ENCODE assay signal across 8 mouse cellular contexts in genomic region chr4:97871770-97872439, GRCm38 (mm10).
DNase-seq lines count a peak whose midpoint lies in the region; ATAC-seq and TF ChIP-seq lines count a peak whose summit lies in the region.

No protein-coding gene starts in this region.

- 0 out of 2 replicates have a peak overlapping the region, but pooled peaks have one; percentile 15 for H3K27ac ChIP-seq in heart, embryonic 11.5 days (ENCODE audit: low read depth, low read length)
- H3K27ac ChIP-seq in forebrain, postnatal 0 days (ENCODE audit: low read depth, low read length), result no peak overlapping the region
- peak overlapping the region; percentile 68 for H3K27ac ChIP-seq in lung, postnatal 0 days (ENCODE audit: low read length)

- H3K27me3 ChIP-seq in heart, embryonic 11.5 days (ENCODE audit: control insufficient read depth, insufficient read depth, low read length), result no peaks in the 10 kb centered on the region
- H3K27me3 ChIP-seq in forebrain, postnatal 0 days (ENCODE audit: insufficient read depth, low read length), result no peaks in the 10 kb centered on the region
- H3K27me3 ChIP-seq in lung, postnatal 0 days (replicated peaks; ENCODE audit: insufficient read depth, low read length), result no peaks in the 10 kb centered on the region

- no peak overlapping the region for H3K9ac ChIP-seq in heart, embryonic 11.5 days (ENCODE audit: low read depth, low read length)
- H3K9ac ChIP-seq in forebrain, postnatal 0 days, result no peak overlapping the region
- 0 out of 2 replicates have a peak overlapping the region, but pooled peaks have one; percentile 2 for H3K9ac ChIP-seq in lung, postnatal 0 days (replicated peaks; ENCODE audit: low read depth)

- TF ChIP-seq CTCF in forebrain, postnatal 0 days (IDR thresholded peaks at IDR 0.05; ENCODE audit: low read depth), result no peak
- no peak for TF ChIP-seq CTCF in lung, postnatal 0 days (IDR thresholded peaks at IDR 0.05)

- H3K4me3 ChIP-seq in heart, embryonic 11.5 days (ENCODE audit: low read depth, low read length), result no peak overlapping the region
- H3K4me3 ChIP-seq in forebrain, postnatal 0 days (ENCODE audit: low read depth, low read length), result no peak overlapping the region
- H3K4me3 ChIP-seq in lung, postnatal 0 days (ENCODE audit: low read depth, low read length), result no peak overlapping the region

- no peaks in the 10 kb centered on the region for H3K36me3 ChIP-seq in heart, embryonic 11.5 days (ENCODE audit: control insufficient read depth, insufficient read depth, low read length)
- no peaks in the 10 kb centered on the region for H3K36me3 ChIP-seq in forebrain, postnatal 0 days (ENCODE audit: insufficient read depth)
- no peaks in the 10 kb centered on the region for H3K36me3 ChIP-seq in lung, postnatal 0 days (ENCODE audit: insufficient read depth, low read length)

- H3K4me2 ChIP-seq in heart, embryonic 11.5 days, result no peak overlapping the region
- H3K4me2 ChIP-seq in forebrain, postnatal 0 days (ENCODE audit: low read depth), result no peak overlapping the region
- 0 out of 2 replicates have a peak overlapping the region, but pooled peaks have one; percentile 12 for H3K4me2 ChIP-seq in lung, postnatal 0 days (replicated peaks; ENCODE audit: low read depth, low read length)

- H3K4me1 ChIP-seq in heart, embryonic 11.5 days (ENCODE audit: control insufficient read depth, insufficient read depth, low read length), result peaks cover 20% of the 10 kb centered on the region
- peaks cover 25% of the 10 kb centered on the region; the same call in 1 of the 2 replicates for H3K4me1 ChIP-seq in forebrain, postnatal 0 days (ENCODE audit: insufficient read depth)
- H3K4me1 ChIP-seq in lung, postnatal 0 days (ENCODE audit: insufficient read depth, low read depth, low read length), result peaks cover 34% of the 10 kb centered on the region; the same call in 1 of the 2 replicates

- no peaks in the 10 kb centered on the region for H3K9me3 ChIP-seq in heart, embryonic 11.5 days (replicated peaks; ENCODE audit: control insufficient read depth, low read length)
- no peaks in the 10 kb centered on the region for H3K9me3 ChIP-seq in forebrain, postnatal 0 days (ENCODE audit: low read length)
- H3K9me3 ChIP-seq in lung, postnatal 0 days (ENCODE audit: low read length), result no peaks in the 10 kb centered on the region

- peak; percentile 86 for TF ChIP-seq EP300 in lung, postnatal 0 days (IDR thresholded peaks at IDR 0.05)

- 62% methylated on average over 9 of the region's 9 CpGs for WGBS in heart, embryonic 11.5 days (ENCODE audit: insufficient replicate concordance)
- WGBS in forebrain, postnatal 0 days, result 19% methylated on average over 9 of the region's 9 CpGs
- 41% methylated on average over 9 of the region's 9 CpGs for WGBS in lung, postnatal 0 days

- no peak for DNase-seq in heart, adult 8-10 months (ENCODE audit: low spot score)
- peak; percentile 36 for DNase-seq in forebrain, postnatal 0 days
- DNase-seq in lung, postnatal 0 days (ENCODE audit: low spot score), result peak; percentile 78
- DNase-seq in urinary bladder, adult 18-20 months (ENCODE audit: low spot score in 2 of 2), result no peak
- no peak for DNase-seq in right cerebral cortex, postnatal 10 days (ENCODE audit: low spot score in 2 of 2)
- DNase-seq in spleen, adult 12 weeks (ENCODE audit: low spot score), result no peak

- ATAC-seq in heart, embryonic 11.5 days (replicated peaks; ENCODE audit: insufficient number of reproducible peaks, low FRiP score, low TSS enrichment), result no peak
- peak; percentile 88 for ATAC-seq in CD4-positive, CD25-positive, alpha-beta regulatory T cell, adult 4 months
- no peak for ATAC-seq in forebrain, postnatal 0 days
- ATAC-seq in lung, postnatal 0 days, result peak; percentile 61

Comparison
In these comparisons a context has a peak if more than half of its experiments do, and no peak if none do; other contexts are left out.
1. ATAC-seq: peak in CD4-positive, CD25-positive, alpha-beta regulatory T cell, adult 4 months (single experiment) and lung, postnatal 0 days (single experiment); none in heart, embryonic 11.5 days (single experiment) and forebrain, postnatal 0 days (single experiment).
2. DNase-seq: peak in forebrain, postnatal 0 days (single experiment) and lung, postnatal 0 days (single experiment); none in heart, adult 8-10 months (single experiment), urinary bladder, adult 18-20 months (0 of 2), right cerebral cortex, postnatal 10 days (0 of 2) and spleen, adult 12 weeks (single experiment).